Mouse (Mus musculus): Measurements from ENCODE around the gene Tenm4.

GRCm38 (mm10) chr7:96530571-96531426 is 359.8 kb downstream of the Tenm4 start:
- TF ChIP-seq CTCF (IDR thresholded peaks at IDR 0.05; ENCODE audit: low read depth, low read length) (no peak), TAL1 (conservative IDR thresholded peaks at IDR 0.05; ENCODE audit: low read depth, low read length) (no peak)

All from G1E (cell line).